Mouse (Mus musculus): ENCODE measurements at regions not wholly inside any gene's neighbourhood (a gene's known extent, or its start where the extent isn't known, plus 50 kb on each side); places are given as distances from the start of the nearest gene placed in this dataset.

DNA sequence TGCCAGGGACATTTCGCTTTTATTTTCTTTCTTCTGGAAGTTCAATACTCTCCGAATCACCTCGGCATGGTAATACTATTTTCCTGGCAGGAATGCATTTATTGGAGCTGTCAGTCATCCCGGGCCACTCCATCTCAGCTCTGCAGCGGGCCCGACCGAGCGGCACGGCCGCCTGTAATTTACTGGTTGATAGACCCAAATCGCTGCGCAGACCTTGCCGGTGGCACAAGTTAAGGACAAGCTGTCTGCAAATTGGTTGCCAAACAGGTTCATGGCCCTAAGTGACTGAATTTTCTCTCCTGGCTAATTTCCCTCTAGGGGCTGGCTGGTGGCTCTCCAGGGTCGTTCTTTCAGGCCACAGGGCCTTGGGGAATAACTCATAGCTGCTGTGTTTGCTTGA is 169.4 kb upstream of the Kcnab2 start:
- DNase-seq (ENCODE audit: extremely low spot score): no peak

GRCm38 (mm10) chr4:152637088-152637487 is 159.4 kb upstream of the Kcnab2 start:
- DNase-seq (ENCODE audit: extremely low spot score): no peak

DNA sequence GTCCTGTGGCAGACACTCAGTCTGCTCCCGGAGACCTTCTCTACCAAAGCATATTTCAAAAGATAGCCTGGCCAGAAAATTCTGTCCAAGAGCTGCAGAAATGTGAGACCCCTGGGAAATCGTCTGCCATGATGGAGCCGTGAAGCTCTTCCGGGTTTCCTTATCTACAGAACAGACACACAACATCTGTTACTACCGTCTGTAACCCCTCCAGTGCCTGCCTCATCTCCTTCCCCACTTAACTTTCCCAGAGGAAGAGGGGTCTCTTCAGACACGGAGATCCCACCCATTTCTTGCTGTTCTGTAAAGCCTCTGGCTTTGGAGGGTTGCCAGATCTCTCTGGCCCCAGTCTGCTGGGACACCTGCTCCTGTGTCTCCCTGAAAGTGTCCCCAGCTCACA is 156.2 kb upstream of the Kcnab2 start:
- no peak for DNase-seq (ENCODE audit: extremely low spot score)

GRCm38 (mm10) chr4:152628111-152628510 is 150.4 kb upstream of the Kcnab2 start:
- no peak for DNase-seq (ENCODE audit: extremely low spot score)

GRCm38 (mm10) chr4:152625032-152626003 is 147.6 kb upstream of the Kcnab2 start:
- peak; percentile 74 for DNase-seq (ENCODE audit: extremely low spot score)

GRCm38 (mm10) chr4:152622022-152622777 is 144.5 kb upstream of the Kcnab2 start:
- no peak for DNase-seq (ENCODE audit: extremely low spot score)

DNA sequence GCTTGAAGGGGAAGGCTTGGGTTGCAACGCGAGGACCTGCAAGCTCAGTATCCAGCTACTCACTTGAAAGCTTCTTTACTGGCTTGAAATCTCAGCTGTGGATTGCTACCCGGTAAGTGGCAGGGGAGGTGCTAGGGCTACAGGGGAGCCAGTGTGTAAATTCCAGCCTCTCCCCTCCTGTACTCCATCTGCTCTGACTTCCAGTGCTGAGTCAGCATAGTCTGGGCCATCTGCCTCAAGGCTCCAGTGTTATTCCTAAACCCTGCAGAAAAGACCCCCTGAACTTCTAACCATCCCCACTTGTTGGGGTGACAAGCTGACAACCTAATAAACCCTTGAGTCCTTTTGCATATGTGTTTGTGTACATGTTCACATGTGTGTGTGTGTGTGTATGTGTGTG is 140.0 kb upstream of the Kcnab2 start:
- DNase-seq (ENCODE audit: extremely low spot score): no peak

- no peak for DNase-seq (ENCODE audit: extremely low spot score)
Observed at GRCm38 (mm10) chr4:152615155-152615554, 137.5 kb upstream of the Kcnab2 start.

- no peak for DNase-seq (ENCODE audit: extremely low spot score)
Observed at GRCm38 (mm10) chr4:152614356-152615100, 136.9 kb upstream of the Kcnab2 start.
